Mouse (Mus musculus) liver, embryonic 14.5 days (tissue): ENCODE measurements around the gene Nin.

Source experiments
- CTCF ChIP-seq: IDR thresholded peaks from 2 replicates; pipeline ENCODE4 v1.5.1; 2016; ENCODE audit warnings: antibody characterized with exemption, low read depth, control low read depth
- EP300 ChIP-seq: IDR thresholded peaks from 2 replicates; pipeline ENCODE4 v1.6.1; 2016; ENCODE audit warnings: antibody characterized with exemption, low read depth

GRCm38 (mm10) chr12:70110375-70111116 is 3.0 kb downstream of the Nin start:
- TF ChIP-seq EP300 (no peak), CTCF (no peak)
